Mouse (Mus musculus): Measurements from ENCODE around the gene Olfr183. TPM values are rescaled to one million over a fixed set of nuclear protein-coding genes. Genes with fewer than 3 reads are reported as not detected.

Gene Olfr183
- polyA plus RNA-seq, 1 experiment from 2014 or later = not detected

Other genes starting within 250 kb of the Olfr183 start
- not detected in 2 replicates for gene Olfr172, start 232.2 kb upstream of the Olfr183 start, polyA plus RNA-seq (2014; fragmentation: Nextera tagmentation; extraction: Ambion mirVana)
- gene Olfr173, start 195.1 kb upstream of the Olfr183 start, polyA plus RNA-seq (2014; fragmentation: Nextera tagmentation; extraction: Ambion mirVana) = not detected in 2 replicates
- not detected in 2 replicates for gene Olfr175-ps1, start 168.6 kb upstream of the Olfr183 start, polyA plus RNA-seq (2014; fragmentation: Nextera tagmentation; extraction: Ambion mirVana)
- gene Olfr177, start 120.6 kb upstream of the Olfr183 start, polyA plus RNA-seq (2014; fragmentation: Nextera tagmentation; extraction: Ambion mirVana) = not detected in 2 replicates
- gene Olfr178, start 103.3 kb upstream of the Olfr183 start, polyA plus RNA-seq (2014; fragmentation: Nextera tagmentation; extraction: Ambion mirVana) = not detected in 2 replicates
- not detected in 2 replicates for gene Olfr181, start 66.6 kb upstream of the Olfr183 start, polyA plus RNA-seq (2014; fragmentation: Nextera tagmentation; extraction: Ambion mirVana)
- gene Olfr180, start 66.0 kb upstream of the Olfr183 start, polyA plus RNA-seq (2014; fragmentation: Nextera tagmentation; extraction: Ambion mirVana) = not detected in 2 replicates
- not detected in 2 replicates for gene Olfr186, start 34.9 kb downstream of the Olfr183 start, polyA plus RNA-seq (2014; fragmentation: Nextera tagmentation; extraction: Ambion mirVana)
- gene Olfr187, start 44.4 kb downstream of the Olfr183 start, polyA plus RNA-seq (2014; fragmentation: Nextera tagmentation; extraction: Ambion mirVana) = not detected in 2 replicates
- gene Olfr190, start 82.6 kb downstream of the Olfr183 start, polyA plus RNA-seq (2014; fragmentation: Nextera tagmentation; extraction: Ambion mirVana) = not detected in 2 replicates
- gene Olfr191, start 94.5 kb downstream of the Olfr183 start, polyA plus RNA-seq (2014; fragmentation: Nextera tagmentation; extraction: Ambion mirVana) = not detected in 2 replicates
- not detected in 2 replicates for gene Olfr193, start 116.5 kb downstream of the Olfr183 start, polyA plus RNA-seq (2014; fragmentation: Nextera tagmentation; extraction: Ambion mirVana)
- not detected in 2 replicates for gene Olfr194, start 125.7 kb downstream of the Olfr183 start, polyA plus RNA-seq (2014; fragmentation: Nextera tagmentation; extraction: Ambion mirVana)
- gene Olfr195, start 151.7 kb downstream of the Olfr183 start, polyA plus RNA-seq (2014; fragmentation: Nextera tagmentation; extraction: Ambion mirVana) = not detected in 2 replicates
- not detected in 2 replicates for gene Olfr196, start 175.1 kb downstream of the Olfr183 start, polyA plus RNA-seq (2014; fragmentation: Nextera tagmentation; extraction: Ambion mirVana)
- gene Olfr198, start 208.2 kb downstream of the Olfr183 start, polyA plus RNA-seq (2014; fragmentation: Nextera tagmentation; extraction: Ambion mirVana) = not detected in 2 replicates
- not detected in 2 replicates for gene Olfr199, start 224.4 kb downstream of the Olfr183 start, polyA plus RNA-seq (2014; fragmentation: Nextera tagmentation; extraction: Ambion mirVana)

Measured in kidney, embryonic 14.5 days (tissue).